Mouse (Mus musculus): Measurements from ENCODE around the gene Zfp688. TPM values are rescaled to one million over a fixed set of nuclear protein-coding genes. Genes with fewer than 3 reads are reported as not detected.
"Not testable (repeated sequence)": the region's sequence is repeated elsewhere in the genome, so short reads cannot be mapped to it uniquely, and the experiment has no call there.

Zfp688 gene
- total RNA-seq, 2 experiments from 2014 or later = 13.3 to 13.8 TPM

GRCm38 (mm10) chr7:127375271-127376245 is 46.3 kb downstream of the Zfp688 start, which contains the start of gene Zfp747:
TSS of gene Zfp747 (minus strand) at chr7:127376050.
- Histone ChIP-seq H3K4me3 (peak within 1 kb of the TSS; percentile 72), H3K27ac (peak within 1 kb of the TSS; percentile 76)
- TF ChIP-seq CTCF (IDR thresholded peaks at IDR 0.05) = peak; percentile 55
- intact Hi-C loops (cut with DNase I) = loop anchor here (1.0 to 5.0 kb wide), 2 partner anchors 12 to 132 kb away; partner anchors contain the start of gene 9130019O22Rik
- DNase-seq (ENCODE audit: extremely low spot score in 1 of 2, low spot score in 2 of 2) = peak; percentile 90

- TF ChIP-seq CTCF (IDR thresholded peaks at IDR 0.05) = peak; percentile 5
- DNase-seq (ENCODE audit: extremely low spot score in 1 of 2, low spot score in 2 of 2); intact Hi-C loops (cut with DNase I); H3K4me3 ChIP-seq; H3K27ac ChIP-seq: not testable (repeated sequence)
These were observed 50.0 kb downstream of the Zfp688 start for GRCm38 (mm10) chr7:127371870-127372269.

- Histone ChIP-seq H3K4me3 (no peak overlapping the region), H3K27ac (no peak overlapping the region)
- DNase-seq (ENCODE audit: extremely low spot score in 1 of 2, low spot score in 2 of 2) = no peak
- TF ChIP-seq CTCF (IDR thresholded peaks at IDR 0.05) = no peak
- intact Hi-C loops (cut with DNase I) = no loop called here
These were observed 50.7 kb downstream of the Zfp688 start for GRCm38 (mm10) chr7:127371213-127371612.

Other genes starting within 250 kb of the Zfp688 start
- 10 to 100 TPM; 77.7 to 80.8 TPM for gene Cd2bp2, start 226.0 kb downstream of the Zfp688 start, total RNA-seq (2021)
- gene Tbc1d10b, start 213.6 kb downstream of the Zfp688 start, total RNA-seq (2021) = 100 to 1,000 TPM in 1 of 2 experiments, 10 to 100 TPM in 1; 91.9 to 110 TPM
- gene Mylpf, start 213.2 kb downstream of the Zfp688 start, total RNA-seq (2021) = 1 to 10 TPM; 2.7 to 3.3 TPM
- gene Zfp553, start 189.0 kb downstream of the Zfp688 start, total RNA-seq (2021) = 10 to 100 TPM; 17.8 to 20.5 TPM
- 1 to 10 TPM; 3.5 to 6.4 TPM for gene Sept1, start 188.9 kb downstream of the Zfp688 start, total RNA-seq (2021)
- gene Zfp771, start 177.8 kb downstream of the Zfp688 start, total RNA-seq (2021) = 10 to 100 TPM; 58.8 to 68.6 TPM
- gene Dctpp1, start 161.4 kb downstream of the Zfp688 start, total RNA-seq (2021) = 10 to 100 TPM; 24.1 to 25.9 TPM
- 10 to 100 TPM; 33.0 to 39.8 TPM for gene Sephs2, start 148.0 kb downstream of the Zfp688 start, total RNA-seq (2021)
- gene Itgal, start 125.8 kb downstream of the Zfp688 start, total RNA-seq (2021) = under 1 TPM; 0.37 to 0.59 TPM
- 10 to 100 TPM; 13.4 to 14.3 TPM for gene Zfp768, start 76.5 kb downstream of the Zfp688 start, total RNA-seq (2021)
- 1 to 10 TPM; 6.5 to 8.1 TPM for gene Zfp747, start 46.0 kb downstream of the Zfp688 start, total RNA-seq (2021)
- gene 9130019O22Rik, start 34.9 kb downstream of the Zfp688 start, total RNA-seq (2021) = 1 to 10 TPM; 3.8 to 5.0 TPM
- 1 to 10 TPM; 7.6 to 9.3 TPM for gene E430018J23Rik, start 28.4 kb downstream of the Zfp688 start, total RNA-seq (2021)
- gene Zfp764, start 15.2 kb downstream of the Zfp688 start, total RNA-seq (2021) = 1 to 10 TPM; 3.8 to 5.6 TPM
- 1 to 10 TPM; 5.5 to 6.7 TPM for gene Zfp689, start 27.1 kb upstream of the Zfp688 start, total RNA-seq (2021)
- gene Prr14, start 37.5 kb upstream of the Zfp688 start, total RNA-seq (2021) = 10 to 100 TPM; 28.4 to 33.4 TPM
- 10 to 100 TPM; 62.3 to 63.9 TPM for gene Fbrs, start 57.1 kb upstream of the Zfp688 start, total RNA-seq (2021)
- 100 to 1,000 TPM; 122 to 126 TPM for gene Srcap, start 89.9 kb upstream of the Zfp688 start, total RNA-seq (2021)
- gene Gm42715, start 97.5 kb upstream of the Zfp688 start, total RNA-seq (2021) = 10 to 100 TPM; 12.6 TPM
- 1 to 10 TPM in 1 of 2 experiments, under 1 TPM in 1; 0.50 to 1.0 TPM for gene Tmem265, start 139.3 kb upstream of the Zfp688 start, total RNA-seq (2021)
- gene Phkg2, start 151.3 kb upstream of the Zfp688 start, total RNA-seq (2021) = 10 to 100 TPM; 78.1 to 79.8 TPM
- gene Ccdc189, start 166.5 kb upstream of the Zfp688 start, total RNA-seq (2021) = 10 to 100 TPM in 1 of 2 experiments, 1 to 10 TPM in 1; 9.4 to 10.8 TPM
- gene Rnf40, start 166.7 kb upstream of the Zfp688 start, total RNA-seq (2021) = 10 to 100 TPM; 78.8 to 79.6 TPM
- 10 to 100 TPM; 24.5 to 26.2 TPM for gene Zfp629, start 193.7 kb upstream of the Zfp688 start, total RNA-seq (2021)

Data from left cerebral cortex, adult 2 months (tissue).